Mouse (Mus musculus): ENCODE data around the gene Ispd. TPM values are rescaled to one million over a fixed set of nuclear protein-coding genes. Genes with fewer than 3 reads are reported as not detected.
A peak's percentile ranks its signal among the peaks of the same experiment; 100 is the strongest.

Gene Ispd
- polyA plus RNA-seq, 1 experiment = 2.5 TPM

DNA sequence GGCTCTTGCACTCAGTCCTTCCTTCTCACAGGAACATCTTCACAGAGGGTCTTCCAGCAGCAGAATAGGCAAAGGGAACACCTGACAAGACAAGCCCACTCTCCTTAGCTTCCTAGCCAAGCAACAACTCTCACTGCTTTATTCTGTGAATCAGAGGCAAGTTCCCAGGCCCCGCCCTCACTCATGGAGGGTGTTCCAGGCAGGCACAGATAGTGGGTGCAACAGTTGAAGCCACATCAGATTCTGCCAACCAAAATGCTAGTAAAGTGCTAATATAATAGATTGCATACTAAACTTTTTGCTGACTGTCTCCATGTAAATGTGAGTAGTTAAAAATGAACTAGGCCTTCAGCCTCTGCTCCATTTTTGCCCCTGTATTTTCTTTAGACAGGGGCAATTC, 173.4 kb downstream of the Ispd start:
- H3K27ac ChIP-seq (ENCODE audit: insufficient read depth, low read depth, low read length) = no peak overlapping the region
- H3K36me3 ChIP-seq (ENCODE audit: control insufficient read depth, insufficient read depth, low read length) = no peaks in the 10 kb centered on the region
- DNase-seq = no peak
- WGBS = 95% methylated on average over 1 of the region's 1 CpGs
- TF ChIP-seq CTCF (conservative IDR thresholded peaks at IDR 0.05; ENCODE audit: insufficient read depth, insufficient read length, low read depth, low read length) = no peak
- TF ChIP-seq POLR2A (IDR thresholded peaks at IDR 0.05; ENCODE audit: low read depth, low read length) = no peak
- H3K27me3 ChIP-seq (replicated peaks; ENCODE audit: control insufficient read depth, insufficient read depth, low read length) = no peaks in the 10 kb centered on the region
- no peaks in the 10 kb centered on the region for H3K4me1 ChIP-seq (ENCODE audit: control insufficient read depth, insufficient read depth, low read length)
- H3K4me3 ChIP-seq (ENCODE audit: insufficient read depth, low read depth, low read length) = no peak overlapping the region

DNA sequence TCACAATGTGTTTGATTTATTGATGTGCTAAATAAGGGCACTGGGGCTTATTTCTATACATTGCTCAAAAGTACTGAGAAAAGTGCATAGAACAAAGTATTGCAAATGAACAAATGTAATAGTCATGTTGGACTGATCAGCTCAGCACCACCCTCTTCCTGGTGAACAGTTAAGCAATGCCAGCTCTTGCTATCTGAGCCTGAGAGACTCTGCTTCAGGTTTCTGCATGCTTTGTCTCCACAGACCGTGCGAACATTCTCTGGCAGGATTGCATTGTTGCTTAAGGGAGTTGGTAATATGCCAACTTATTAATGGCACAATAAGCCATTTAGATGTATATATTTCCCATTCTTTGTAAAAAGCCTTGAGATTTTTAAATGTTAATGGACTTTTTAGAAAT, 182.9 kb downstream of the Ispd start:
- H3K27me3 ChIP-seq (replicated peaks; ENCODE audit: control insufficient read depth, insufficient read depth, low read length) = no peaks in the 10 kb centered on the region
- TF ChIP-seq CTCF (conservative IDR thresholded peaks at IDR 0.05; ENCODE audit: insufficient read depth, insufficient read length, low read depth, low read length) = no peak
- TF ChIP-seq POLR2A (IDR thresholded peaks at IDR 0.05; ENCODE audit: low read depth, low read length) = no peak
- DNase-seq = no peak
- H3K4me3 ChIP-seq (ENCODE audit: insufficient read depth, low read depth, low read length) = no peak overlapping the region
- WGBS = 80% methylated on average over 2 of the region's 2 CpGs
- H3K27ac ChIP-seq (ENCODE audit: insufficient read depth, low read depth, low read length) = no peak overlapping the region
- no peaks in the 10 kb centered on the region for H3K4me1 ChIP-seq (ENCODE audit: control insufficient read depth, insufficient read depth, low read length)
- H3K36me3 ChIP-seq (ENCODE audit: control insufficient read depth, insufficient read depth, low read length) = no peaks in the 10 kb centered on the region

DNA sequence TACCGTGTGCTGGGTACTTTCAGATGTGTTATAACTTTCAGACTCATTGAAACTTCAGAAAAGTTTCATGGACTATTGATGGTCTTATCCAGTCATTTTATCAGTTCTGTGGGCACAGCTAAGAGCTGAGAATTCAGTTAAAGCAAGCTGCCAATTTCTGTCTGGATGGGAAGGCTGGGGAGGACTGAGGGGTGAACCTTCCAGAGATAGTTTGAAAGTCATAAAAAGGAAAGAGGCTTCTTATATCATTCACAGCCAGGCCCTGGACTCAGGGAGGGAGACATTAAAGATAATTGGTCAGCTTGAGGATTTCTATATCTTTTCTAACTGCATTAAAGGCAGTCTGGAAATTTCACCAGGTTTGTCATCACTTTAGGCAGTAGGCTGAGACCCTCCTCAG, 185.7 kb downstream of the Ispd start:
- Histone ChIP-seq H3K27ac (ENCODE audit: insufficient read depth, low read depth, low read length) (no peak overlapping the region), H3K36me3 (ENCODE audit: control insufficient read depth, insufficient read depth, low read length) (no peaks in the 10 kb centered on the region), H3K4me1 (ENCODE audit: control insufficient read depth, insufficient read depth, low read length) (no peaks in the 10 kb centered on the region), H3K27me3 (replicated peaks; ENCODE audit: control insufficient read depth, insufficient read depth, low read length) (no peaks in the 10 kb centered on the region), H3K4me3 (ENCODE audit: insufficient read depth, low read depth, low read length) (no peak overlapping the region)
- no peak for TF ChIP-seq POLR2A (IDR thresholded peaks at IDR 0.05; ENCODE audit: low read depth, low read length)
- TF ChIP-seq CTCF (conservative IDR thresholded peaks at IDR 0.05; ENCODE audit: insufficient read depth, insufficient read length, low read depth, low read length) = no peak
- DNase-seq = no peak
- WGBS = 89% methylated on average over 1 of the region's 1 CpGs

DNA sequence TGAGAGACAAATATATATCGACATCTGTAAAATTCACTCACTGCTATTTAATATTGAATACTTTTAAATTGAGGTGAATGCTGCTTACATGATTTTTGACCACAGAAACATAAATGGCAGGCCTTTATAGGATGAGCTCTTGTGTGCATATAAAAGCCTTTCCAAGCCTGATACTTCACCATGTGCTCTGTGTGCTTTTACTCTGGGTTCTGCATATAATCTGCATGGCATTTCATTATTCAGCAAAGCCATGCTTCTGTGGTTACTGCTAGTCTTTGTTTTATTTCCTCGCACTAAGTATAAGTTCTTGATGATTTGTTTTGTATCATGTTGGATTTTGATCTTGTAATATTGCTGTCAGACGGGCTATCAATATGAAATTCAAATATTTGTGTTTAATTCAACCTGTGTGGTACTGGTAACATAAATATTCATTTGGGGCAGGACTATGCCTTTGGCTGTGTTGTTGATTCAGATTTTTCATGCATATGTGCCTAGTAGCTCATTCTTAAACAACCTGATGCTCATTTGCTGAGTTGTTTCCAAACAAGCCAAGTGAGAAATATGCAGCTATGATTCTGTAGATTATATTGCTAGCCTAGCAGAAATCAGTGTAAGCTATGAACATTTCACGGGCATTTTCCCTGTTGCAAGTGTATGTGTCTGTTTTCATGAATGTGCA, 189.3 kb downstream of the Ispd start:
- WGBS = 92% methylated on average over 4 of the region's 4 CpGs
- H3K36me3 ChIP-seq (ENCODE audit: control insufficient read depth, insufficient read depth, low read length) = no peaks in the 10 kb centered on the region
- H3K27me3 ChIP-seq (replicated peaks; ENCODE audit: control insufficient read depth, insufficient read depth, low read length) = no peaks in the 10 kb centered on the region
- no peak overlapping the region for H3K27ac ChIP-seq (ENCODE audit: insufficient read depth, low read depth, low read length)
- no peaks in the 10 kb centered on the region for H3K4me1 ChIP-seq (ENCODE audit: control insufficient read depth, insufficient read depth, low read length)
- H3K4me3 ChIP-seq (ENCODE audit: insufficient read depth, low read depth, low read length) = no peak overlapping the region
- no peak for DNase-seq
- no peak for TF ChIP-seq POLR2A (IDR thresholded peaks at IDR 0.05; ENCODE audit: low read depth, low read length)
- TF ChIP-seq CTCF (conservative IDR thresholded peaks at IDR 0.05; ENCODE audit: insufficient read depth, insufficient read length, low read depth, low read length) = no peak

DNA sequence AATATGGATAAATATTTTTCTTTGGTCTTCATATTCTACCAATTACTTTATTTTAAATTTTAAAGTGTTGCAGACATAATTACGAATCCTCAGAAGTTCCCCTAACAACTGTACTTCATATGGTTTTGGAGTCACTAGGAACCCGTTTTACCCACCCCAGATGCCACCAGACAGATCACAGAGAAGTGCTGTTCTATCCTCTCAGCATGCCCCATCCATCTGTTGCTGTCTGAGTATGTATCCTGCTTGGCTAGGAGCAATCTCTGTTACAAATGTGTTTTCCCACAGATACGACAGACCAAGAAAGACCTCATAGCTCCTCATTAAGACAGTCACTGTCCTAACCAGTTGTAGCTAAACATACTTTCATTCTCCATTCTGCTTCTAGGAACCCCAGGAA, 203.6 kb downstream of the Ispd start:
- TF ChIP-seq CTCF (conservative IDR thresholded peaks at IDR 0.05; ENCODE audit: insufficient read depth, insufficient read length, low read depth, low read length) (no peak), POLR2A (IDR thresholded peaks at IDR 0.05; ENCODE audit: low read depth, low read length) (no peak)
- WGBS = 77% methylated on average over 3 of the region's 3 CpGs
- Histone ChIP-seq H3K4me3 (ENCODE audit: insufficient read depth, low read depth, low read length) (no peak overlapping the region), H3K27ac (ENCODE audit: insufficient read depth, low read depth, low read length) (no peak overlapping the region), H3K36me3 (ENCODE audit: control insufficient read depth, insufficient read depth, low read length) (no peaks in the 10 kb centered on the region), H3K27me3 (replicated peaks; ENCODE audit: control insufficient read depth, insufficient read depth, low read length) (no peaks in the 10 kb centered on the region), H3K4me1 (ENCODE audit: control insufficient read depth, insufficient read depth, low read length) (no peaks in the 10 kb centered on the region)
- DNase-seq = no peak

DNA sequence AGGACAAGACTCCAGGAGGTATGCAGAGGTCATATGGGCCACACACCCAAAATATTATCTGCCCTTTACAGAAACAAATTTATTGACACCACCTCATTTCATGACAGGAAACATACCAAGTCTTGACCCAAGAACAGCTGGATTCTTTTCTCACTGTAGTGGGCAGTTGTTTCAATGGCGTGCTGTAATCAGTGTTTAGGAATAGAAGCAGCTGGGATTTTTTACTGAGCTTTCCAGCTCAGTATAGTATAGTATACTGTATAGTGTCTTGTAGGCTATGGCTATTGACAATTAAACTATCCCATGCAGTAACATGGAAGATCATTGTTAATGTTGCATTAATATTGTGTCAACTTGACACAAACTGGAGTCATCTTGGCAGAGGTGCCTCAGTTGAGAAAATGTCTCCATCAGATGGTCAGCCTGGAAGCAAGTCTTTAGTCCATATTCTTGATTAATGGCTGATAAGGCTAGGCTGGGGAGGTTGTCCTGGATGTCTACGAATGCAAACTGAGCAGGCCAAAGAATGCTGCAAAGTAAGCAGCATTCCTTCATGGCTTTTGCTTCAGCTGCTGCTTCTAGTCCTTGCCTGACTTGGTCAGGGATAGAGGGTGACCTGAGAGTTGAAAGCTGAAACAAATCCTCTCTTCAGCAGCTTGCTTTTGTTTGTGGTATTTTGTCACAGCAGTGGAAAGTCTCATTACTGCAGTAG, 216.4 kb downstream of the Ispd start:
- DNase-seq = peak; percentile 5
- WGBS = 62% methylated on average over 2 of the region's 2 CpGs
- Histone ChIP-seq H3K36me3 (ENCODE audit: control insufficient read depth, insufficient read depth, low read length) (no peaks in the 10 kb centered on the region), H3K4me1 (ENCODE audit: control insufficient read depth, insufficient read depth, low read length) (no peaks in the 10 kb centered on the region), H3K4me3 (ENCODE audit: insufficient read depth, low read depth, low read length) (no peak overlapping the region), H3K27ac (ENCODE audit: insufficient read depth, low read depth, low read length) (no peak overlapping the region), H3K27me3 (replicated peaks; ENCODE audit: control insufficient read depth, insufficient read depth, low read length) (no peaks in the 10 kb centered on the region)
- TF ChIP-seq CTCF (conservative IDR thresholded peaks at IDR 0.05; ENCODE audit: insufficient read depth, insufficient read length, low read depth, low read length) (no peak), POLR2A (IDR thresholded peaks at IDR 0.05; ENCODE audit: low read depth, low read length) (no peak)

DNA sequence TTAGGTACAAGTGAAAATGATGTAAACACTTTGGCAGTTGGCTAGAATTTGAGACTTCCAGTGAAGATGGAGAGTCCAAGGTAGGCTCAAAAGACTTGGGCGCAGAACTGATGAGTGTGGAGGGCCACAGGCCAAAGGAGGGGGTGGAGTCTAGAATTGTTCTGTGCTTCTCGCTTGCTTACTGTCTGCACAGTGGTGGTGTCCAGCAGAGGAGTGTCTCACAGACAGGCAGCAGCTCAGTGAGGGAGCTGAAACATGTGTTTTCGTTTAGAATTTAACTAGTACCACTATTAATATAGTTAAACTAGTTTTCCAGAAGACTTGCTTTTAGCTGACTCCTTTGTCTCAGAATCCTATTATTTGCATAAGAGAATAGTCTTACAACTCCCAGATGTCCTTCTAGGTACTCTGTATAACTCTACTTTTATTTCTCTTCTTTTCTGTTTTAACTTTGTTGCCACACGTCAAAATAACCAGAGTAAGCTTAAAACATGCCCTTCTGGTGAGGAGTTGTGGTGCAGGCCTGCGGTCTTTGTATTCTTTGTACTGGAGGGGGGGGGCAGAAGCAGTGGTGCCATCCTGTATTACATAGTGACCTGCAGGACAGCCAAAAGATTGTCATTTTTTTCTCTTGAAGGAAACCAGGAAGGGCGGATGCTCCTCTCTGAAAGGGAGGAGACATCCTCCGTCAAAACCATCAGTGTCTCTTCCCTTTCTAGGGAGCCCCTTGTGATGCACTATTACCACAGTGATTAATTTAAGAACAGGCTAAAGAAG, 240.9 kb downstream of the Ispd start:
- Histone ChIP-seq H3K4me1 (ENCODE audit: control insufficient read depth, insufficient read depth, low read length) (no peaks in the 10 kb centered on the region), H3K4me3 (ENCODE audit: insufficient read depth, low read depth, low read length) (no peak overlapping the region), H3K27ac (ENCODE audit: insufficient read depth, low read depth, low read length) (no peak overlapping the region), H3K27me3 (replicated peaks; ENCODE audit: control insufficient read depth, insufficient read depth, low read length) (no peaks in the 10 kb centered on the region), H3K36me3 (ENCODE audit: control insufficient read depth, insufficient read depth, low read length) (no peaks in the 10 kb centered on the region)
- peak; percentile 58 for DNase-seq
- 50% methylated on average over 7 of the region's 7 CpGs for WGBS
- TF ChIP-seq POLR2A (IDR thresholded peaks at IDR 0.05; ENCODE audit: low read depth, low read length) = no peak
- TF ChIP-seq CTCF (conservative IDR thresholded peaks at IDR 0.05; ENCODE audit: insufficient read depth, insufficient read length, low read depth, low read length) = no peak
